Mouse (Mus musculus): ENCODE measurements around the gene B3gat2. TPM values are rescaled to one million over a fixed set of nuclear protein-coding genes. Genes with fewer than 3 reads are reported as not detected.
A peak's percentile ranks its signal among the peaks of the same experiment; 100 is the strongest.

The B3gat2 gene
- not detected for total RNA-seq (2021)

DNA sequence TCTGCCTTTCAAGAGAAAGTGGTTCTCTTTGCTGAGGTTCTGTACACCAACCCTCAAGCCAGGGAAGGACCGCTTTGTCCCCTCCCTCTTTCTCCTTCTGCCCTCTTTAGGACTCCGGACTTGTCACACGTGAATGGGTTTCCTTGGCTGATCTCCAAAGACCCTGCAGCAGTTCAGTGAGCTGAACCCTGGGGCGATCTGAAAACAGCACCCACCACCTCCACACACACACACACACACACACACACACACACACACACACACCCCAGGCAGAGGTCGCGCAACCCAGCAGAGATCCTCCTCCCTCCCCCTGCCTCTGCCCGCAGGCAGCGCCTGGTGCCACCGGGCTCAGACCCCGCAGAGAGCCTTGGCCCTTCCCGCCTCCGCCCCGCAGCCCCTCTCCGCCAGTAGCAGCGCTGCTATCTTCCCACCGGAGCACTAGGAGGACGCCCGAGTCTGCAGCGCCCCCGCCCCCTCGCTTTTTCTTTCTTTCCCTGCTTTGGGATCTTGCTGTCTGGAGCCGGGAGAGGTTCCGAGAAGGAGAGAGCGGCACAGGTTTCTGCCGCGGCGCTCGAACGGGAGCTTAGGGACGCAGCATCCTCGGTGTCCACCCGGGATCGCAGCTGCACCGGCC is at the start of gene B3gat2:
TSS of gene B3gat2 (plus strand) at position 252 of the 634 bp plus-strand sequence.
- DNase-seq = peak; percentile 9

DNA sequence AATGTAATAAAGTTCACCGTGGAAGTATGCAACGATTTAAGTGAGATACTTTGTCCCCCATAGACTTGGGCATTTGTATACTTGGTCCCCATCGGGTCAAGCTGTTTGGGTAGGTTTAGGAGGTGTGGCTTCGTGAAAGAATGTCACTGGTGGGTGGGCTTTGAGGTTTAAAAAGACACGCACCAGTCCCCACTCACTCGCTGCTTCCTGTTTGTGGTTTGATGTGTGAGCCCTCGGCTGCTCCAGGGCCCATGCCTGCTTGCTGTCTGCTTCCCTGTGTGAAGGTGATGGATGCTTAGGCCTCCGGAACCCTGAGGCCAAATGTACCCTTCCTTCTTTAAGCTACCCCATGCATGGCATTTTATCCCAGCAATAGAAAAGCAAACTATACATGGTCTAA is 41.2 kb upstream of the B3gat2 start:
- no peak for DNase-seq

DNA sequence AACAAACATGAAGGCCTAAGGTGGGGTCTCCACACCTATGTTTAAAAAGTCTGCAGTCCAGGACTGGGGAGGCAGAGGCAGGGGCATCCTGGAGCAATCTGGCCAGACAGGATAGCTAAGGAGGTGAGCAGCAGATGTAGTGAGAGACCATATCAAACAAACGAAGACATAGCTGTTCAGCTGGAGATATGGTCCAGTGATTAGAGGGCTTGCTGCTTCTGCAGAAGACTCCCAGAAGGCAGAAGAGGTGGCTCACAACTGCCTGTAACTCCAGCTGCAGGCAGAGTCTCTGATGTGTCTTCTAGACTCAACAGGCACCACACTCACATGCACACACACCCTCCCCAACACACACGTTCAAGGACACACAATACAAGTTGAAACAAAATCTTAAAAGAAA is 40.5 kb upstream of the B3gat2 start:
- no peak for DNase-seq

DNA sequence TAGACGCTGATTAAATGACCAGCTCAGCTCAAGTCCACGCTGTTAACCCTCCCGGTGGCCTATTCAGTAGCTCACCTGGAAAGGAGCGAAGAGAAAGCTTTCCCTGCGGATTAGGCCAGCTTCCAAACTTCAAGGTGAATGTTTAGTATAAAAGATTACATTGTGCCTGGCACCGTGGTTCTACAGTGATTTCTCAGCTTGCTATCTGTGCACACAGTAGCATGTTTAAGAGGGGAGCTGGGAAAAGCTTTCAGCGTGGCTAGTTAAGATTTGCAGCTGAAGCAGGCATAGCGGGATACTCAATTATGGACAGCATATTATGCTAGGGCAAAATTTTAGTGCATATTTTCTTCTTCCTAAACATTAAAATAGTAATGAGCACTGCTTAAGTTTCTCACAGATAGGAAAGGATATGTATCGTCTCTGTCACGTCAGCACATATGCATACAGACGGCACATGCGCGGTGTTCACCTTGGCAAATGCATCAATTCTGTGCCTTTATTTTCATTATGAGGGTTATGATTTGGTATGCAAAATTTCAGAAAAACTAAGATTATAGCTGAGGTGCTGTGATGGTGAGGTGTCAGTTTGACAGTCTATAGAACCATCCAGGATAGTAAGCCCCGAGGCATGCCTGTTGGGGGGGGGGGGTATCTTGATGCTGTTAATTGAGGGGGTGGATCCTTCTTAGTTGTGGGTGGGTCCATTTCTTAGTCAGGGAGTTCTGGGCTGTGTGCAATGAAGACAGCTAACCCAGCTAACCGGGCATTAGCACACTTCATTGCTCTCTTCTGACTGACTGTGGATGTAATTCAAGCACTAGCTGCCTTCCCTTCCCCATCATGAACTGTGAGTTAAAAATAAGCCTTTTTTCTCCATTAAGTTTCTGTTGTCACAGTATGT is 38.8 kb upstream of the B3gat2 start:
- DNase-seq = no peak

DNA sequence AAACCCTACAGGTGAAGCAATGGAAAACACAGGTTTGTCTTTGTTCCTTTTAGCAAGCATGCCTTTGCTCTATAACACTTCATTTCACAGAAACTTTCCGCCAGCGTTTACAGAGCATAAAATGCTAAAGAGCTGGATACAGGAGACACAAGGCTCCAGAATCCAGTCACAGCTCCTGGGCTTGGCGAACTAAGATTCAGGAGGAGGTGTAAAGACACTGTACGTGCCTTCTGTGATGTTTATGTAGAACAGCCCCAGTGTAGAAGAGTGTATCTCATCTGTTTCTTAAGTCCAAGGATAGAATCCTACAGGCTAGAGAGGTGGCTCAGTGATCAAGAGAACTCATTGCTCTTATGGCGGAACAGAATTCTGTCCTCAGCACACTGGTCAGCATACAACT is 30.2 kb upstream of the B3gat2 start:
- no peak for DNase-seq

GRCm38 (mm10) chr1:23750864-23751532 is 10.6 kb upstream of the B3gat2 start:
- DNase-seq = no peak

- DNase-seq = no peak
Measured at GRCm38 (mm10) chr1:23753091-23753490, 8.5 kb upstream of the B3gat2 start.

GRCm38 (mm10) chr1:23753591-23753990 is 8.0 kb upstream of the B3gat2 start:
- DNase-seq = no peak

DNA sequence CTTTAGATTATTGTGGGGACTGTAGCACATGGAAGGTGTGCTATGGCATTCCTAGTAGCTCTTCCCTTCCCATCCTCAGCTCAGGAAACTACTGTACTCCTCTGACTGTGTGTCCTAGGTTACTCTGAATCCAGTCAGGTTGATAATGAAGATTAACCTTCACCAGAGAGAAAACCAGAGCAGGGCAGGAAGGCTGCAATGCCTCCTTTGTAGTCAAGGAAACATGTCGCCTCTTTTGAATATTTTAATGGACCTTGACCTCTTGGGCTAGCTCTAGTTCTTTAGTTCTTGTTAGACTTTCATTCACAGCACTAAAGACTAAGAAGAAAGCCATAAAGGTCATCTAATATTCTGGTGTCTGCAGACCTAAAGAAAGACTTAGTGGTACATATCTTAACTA is 7.2 kb upstream of the B3gat2 start:
- no peak for DNase-seq

- DNase-seq = no peak
Measured at GRCm38 (mm10) chr1:23754967-23755366, 6.6 kb upstream of the B3gat2 start.

DNA sequence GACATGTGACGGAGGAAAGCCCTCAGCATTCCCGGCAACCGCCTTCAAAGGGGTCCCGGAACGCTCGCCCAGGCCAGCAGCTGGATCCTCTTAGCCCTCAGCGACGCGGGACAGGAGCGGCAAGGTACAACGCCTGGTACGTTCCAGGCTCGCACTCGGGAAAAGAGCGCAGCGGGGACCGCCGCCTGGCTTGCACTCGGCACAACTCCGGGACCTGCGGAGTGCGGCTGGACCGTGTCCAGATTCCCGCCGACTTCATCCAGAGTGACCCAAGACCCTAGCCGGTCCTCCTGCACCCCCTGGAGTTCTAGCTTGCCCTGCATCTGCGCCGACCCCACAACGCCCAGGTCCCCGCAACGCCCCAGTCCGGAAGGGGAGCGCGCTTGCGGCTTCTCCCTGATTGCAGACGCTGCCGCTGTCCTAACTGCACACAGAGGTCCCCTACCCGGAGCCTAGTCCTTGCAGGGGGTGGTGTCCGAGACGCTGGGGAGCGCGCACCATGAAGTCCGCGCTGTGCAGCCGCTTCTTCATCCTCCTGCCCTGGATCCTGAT is 659 bp downstream of the B3gat2 start:
- peak; percentile 28 for DNase-seq

- DNase-seq = peak; percentile 93
Measured at GRCm38 (mm10) chr1:23762782-23763630, 1.5 kb downstream of the B3gat2 start.

GRCm38 (mm10) chr1:23763726-23764125 is 2.2 kb downstream of the B3gat2 start:
- DNase-seq = no peak

GRCm38 (mm10) chr1:23764710-23765109 is 3.2 kb downstream of the B3gat2 start:
- DNase-seq = no peak

GRCm38 (mm10) chr1:23773039-23773438 is 11.5 kb downstream of the B3gat2 start:
- DNase-seq = no peak

DNA sequence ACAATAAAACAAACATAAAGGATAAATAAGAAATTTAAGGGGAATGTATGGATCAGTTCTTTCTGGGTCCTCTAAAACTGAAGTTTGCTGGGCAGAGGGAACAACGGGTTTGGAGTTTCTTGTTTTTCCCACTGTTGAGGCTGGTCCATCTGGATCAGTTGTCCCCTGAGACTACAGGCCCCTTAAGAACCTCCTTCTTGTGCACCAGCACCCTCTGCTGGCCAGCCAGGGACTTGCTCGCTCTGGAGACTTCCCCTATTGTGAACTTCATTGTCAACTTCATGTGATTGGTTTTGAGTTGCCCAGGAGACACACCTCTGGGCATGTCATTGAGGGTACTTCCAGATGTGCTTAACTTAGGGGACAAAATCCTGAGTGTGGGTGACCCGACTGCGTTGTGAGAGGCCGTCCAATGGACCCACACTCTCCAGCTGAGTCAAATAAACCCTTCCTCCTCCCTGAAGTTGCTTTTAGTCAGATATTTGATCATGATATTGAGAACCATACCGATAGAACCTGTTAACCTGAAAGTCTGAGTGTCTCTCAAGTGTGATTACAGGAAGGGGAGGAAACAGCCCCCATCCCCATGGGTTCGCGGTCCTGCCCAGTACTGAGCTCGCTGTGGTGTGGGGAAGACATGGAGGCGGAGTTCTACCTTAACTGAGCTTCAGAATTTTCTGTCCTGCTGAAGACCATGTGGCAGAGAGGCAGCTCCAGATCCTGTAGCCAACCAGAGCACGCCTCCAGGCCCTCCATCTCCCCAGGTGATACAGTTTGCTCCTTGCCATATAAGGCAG is 31.4 kb downstream of the B3gat2 start:
- DNase-seq = peak; percentile 85

DNA sequence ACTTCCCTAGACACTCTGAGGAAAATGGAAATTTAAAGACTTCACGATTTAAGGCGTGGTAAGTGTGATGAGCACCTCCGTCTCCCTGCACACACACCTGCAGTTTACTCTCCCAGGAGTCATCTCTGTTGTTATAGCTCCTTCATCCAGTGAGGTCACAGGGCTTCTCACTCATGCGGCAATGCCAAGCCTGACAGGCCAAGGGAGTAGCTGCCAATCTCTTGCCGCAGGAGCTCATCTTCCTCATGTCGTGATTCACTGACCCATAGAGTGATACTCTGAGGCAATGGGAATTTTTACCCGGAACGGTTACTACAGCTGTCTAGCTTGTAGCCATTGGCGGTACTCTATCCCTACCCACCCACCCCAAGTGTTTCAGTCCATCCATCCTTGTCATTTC is 36.8 kb downstream of the B3gat2 start:
- DNase-seq = no peak

DNA sequence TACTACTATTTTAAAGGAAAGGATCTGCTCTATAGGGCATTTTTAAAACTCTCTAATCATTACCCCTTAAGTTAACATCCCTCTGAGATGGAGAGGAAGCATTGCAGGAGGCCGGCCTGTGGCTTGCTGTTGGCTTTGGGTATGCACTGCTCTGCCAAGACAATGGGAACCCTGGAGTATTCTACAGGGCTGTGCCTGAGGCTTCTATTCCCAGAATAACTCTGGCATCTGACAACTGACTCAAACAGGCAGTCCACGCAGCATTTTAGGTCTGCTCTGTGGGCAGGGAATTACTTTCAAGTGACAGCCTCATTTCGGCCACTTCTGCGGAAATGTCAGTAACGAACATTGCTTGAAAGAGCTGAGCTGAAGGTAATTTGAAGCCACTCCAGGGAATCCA is 60.1 kb downstream of the B3gat2 start:
- no peak for DNase-seq

GRCm38 (mm10) chr1:23826887-23827758 is 65.6 kb downstream of the B3gat2 start:
- DNase-seq = peak; percentile 63

DNA sequence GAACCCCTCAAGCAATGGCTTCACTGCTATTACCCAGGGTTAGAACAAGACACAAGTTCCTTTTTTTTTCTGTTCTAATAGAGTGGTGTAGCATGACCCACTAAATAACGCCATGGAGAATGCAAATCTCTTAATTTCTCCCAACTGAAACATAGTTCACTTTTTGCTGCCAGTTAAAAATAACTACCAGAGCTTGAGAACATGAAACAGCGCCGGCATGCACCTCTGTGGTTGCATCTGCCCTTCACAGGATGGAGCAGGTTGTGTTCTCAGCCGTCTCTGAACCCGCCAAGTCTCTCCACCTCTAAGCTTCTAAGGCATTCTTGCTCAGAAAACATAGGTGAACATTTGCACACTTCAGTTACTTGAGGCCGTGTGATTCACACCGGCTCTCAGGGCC is 72.7 kb downstream of the B3gat2 start:
- no peak for DNase-seq
